Mouse (Mus musculus) stomach, postnatal 0 days (tissue): ENCODE measurements around the gene Atxn1l.

Experiments
- CTCF ChIP-seq: IDR thresholded peaks from 2 replicates; pipeline ENCODE4 v1.5.1; 2016; ENCODE audit warnings: antibody characterized with exemption, low read depth, mild to moderate bottlenecking, moderate library complexity
- EP300 ChIP-seq: optimal IDR thresholded peaks from 2 replicates; pipeline ENCODE3; 2016; ENCODE audit warnings: antibody characterized with exemption

GRCm38 (mm10) chr8:109706076-109706873, 31.3 kb downstream of the Atxn1l start:
- no peak for TF ChIP-seq CTCF
- no peak for TF ChIP-seq EP300
